Mouse (Mus musculus) liver, embryonic 11.5 days (tissue): Measurements from ENCODE around the gene Abr. TPM values are rescaled to one million over a fixed set of nuclear protein-coding genes. Genes with fewer than 3 reads are reported as not detected.

Experiments used
- ATAC-seq: fragments of 200-750 bp; cut with Nextera tagmentation; replicated peaks from 2 replicates; pipeline ENCODE4 v1.8.0; 2017; ENCODE audit warnings: moderate number of reproducible peaks, mild to moderate bottlenecking, moderate TSS enrichment, moderate library complexity; ENCODE audit not compliant: low FRiP score
- DNase-seq: peaks from one replicate; pipeline ENCODE4 v3.0.0-alpha.2; 2017; ENCODE audit warnings: low spot score
- H3K27ac ChIP-seq: fragments of 300-500 bp; sonication (generic); 2 replicates; pipeline ENCODE4 v1.5.1; 2014; ENCODE audit warnings: mild to moderate bottlenecking, low read depth, low read length, control low read depth
- H3K27me3 ChIP-seq: fragments of 300-500 bp; sonication (generic); replicated peaks from 2 replicates; pipeline ENCODE4 v1.6.1; 2014; ENCODE audit warnings: low read length, mixed read lengths; ENCODE audit not compliant: control insufficient read depth, insufficient read depth
- H3K36me3 ChIP-seq: fragments of 300-500 bp; sonication (generic); 2 replicates; pipeline ENCODE4 v1.6.1; 2014; ENCODE audit warnings: mild to moderate bottlenecking, low read length, moderate library complexity, mixed read lengths; ENCODE audit not compliant: control insufficient read depth, insufficient read depth
- H3K4me1 ChIP-seq: fragments of 300-500 bp; sonication (generic); replicated peaks from 2 replicates; pipeline ENCODE4 v1.6.1; 2014; ENCODE audit warnings: low read length, mixed read lengths; ENCODE audit not compliant: control insufficient read depth, insufficient read depth
- H3K4me2 ChIP-seq: fragments of 300-500 bp; sonication (generic); 2 replicates; pipeline ENCODE4 v1.6.1; 2014; ENCODE audit warnings: mild to moderate bottlenecking, control low read depth, moderate library complexity
- H3K4me3 ChIP-seq: fragments of 300-500 bp; sonication (generic); 2 replicates; pipeline ENCODE4 v1.5.1; 2014; ENCODE audit warnings: low read depth, low read length, control low read depth
- H3K9ac ChIP-seq: fragments of 300-500 bp; sonication (generic); 2 replicates; pipeline ENCODE4 v1.6.1; 2014; ENCODE audit warnings: low read depth, low read length, control low read depth
- H3K9me3 ChIP-seq: fragments of 300-500 bp; sonication (generic); 2 replicates; pipeline ENCODE4 v1.6.1; 2016; ENCODE audit warnings: low read length, inconsistent platforms, mixed read lengths; ENCODE audit not compliant: control insufficient read depth
- WGBS: fragments of 180-500 bp; shearing (Covaris S2); extraction: QIAGEN DNeasy Blood & Tissue Kit; methylation state at CpG from one replicate; pipeline ENCODE4 v1.1.7; 2014; 5-methylcytosine and 5-hydroxymethylcytosine counted together
- polyA plus RNA-seq: library from polyadenylated mRNA; unstranded; fragments of >200 nt; fragmentation: Nextera tagmentation; extraction: Ambion mirVana; gene quantifications from 2 replicates; pipeline ENCODE4 v1.2.1, GENCODE M21; 2014

Gene Abr
- polyA plus RNA-seq, 1 experiment from 2014 or later = 11.6 TPM

DNA sequence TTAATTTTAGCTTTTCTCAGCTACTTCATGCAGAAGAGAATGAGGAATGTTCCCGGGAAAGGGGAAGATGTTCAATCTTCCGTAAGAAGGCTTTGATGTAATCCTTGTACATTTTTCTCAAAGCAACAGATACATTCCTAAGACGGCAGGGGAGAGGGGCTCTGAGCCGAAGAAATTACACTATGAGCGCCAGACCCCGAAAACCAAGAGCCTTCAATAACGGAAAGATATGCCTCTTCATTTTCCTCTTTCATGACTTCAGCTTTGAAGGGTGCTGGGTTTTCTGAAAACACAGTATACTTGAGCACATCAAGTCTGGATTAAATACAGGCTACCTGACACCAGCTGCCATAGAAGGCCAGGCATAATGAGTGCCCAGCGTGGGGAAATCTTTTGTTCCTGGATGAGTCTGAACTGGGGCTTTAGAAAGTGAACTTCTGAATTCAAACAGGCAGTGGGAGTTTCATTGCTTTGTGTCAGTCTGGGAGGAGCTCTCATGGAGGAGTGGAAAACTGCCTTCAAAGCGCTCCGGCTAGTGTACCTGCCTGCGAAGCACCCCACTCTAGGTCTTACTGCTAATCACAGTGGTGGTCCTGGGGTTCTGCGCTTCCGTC lies 239.3 kb downstream of the Abr start:
- WGBS = 75% methylated on average over 13 of the region's 13 CpGs
- H3K36me3 ChIP-seq = no peaks in the 10 kb centered on the region
- no peak overlapping the region for H3K4me3 ChIP-seq
- peaks cover 7% of the 10 kb centered on the region; the same call in 1 of the 2 replicates for H3K4me1 ChIP-seq
- DNase-seq (no peak), ATAC-seq (no peak)
- H3K4me2 ChIP-seq = no peak overlapping the region
- H3K27me3 ChIP-seq = no peaks in the 10 kb centered on the region
- H3K27ac ChIP-seq = no peak overlapping the region
- H3K9ac ChIP-seq = no peak overlapping the region
- no peaks in the 10 kb centered on the region for H3K9me3 ChIP-seq

DNA sequence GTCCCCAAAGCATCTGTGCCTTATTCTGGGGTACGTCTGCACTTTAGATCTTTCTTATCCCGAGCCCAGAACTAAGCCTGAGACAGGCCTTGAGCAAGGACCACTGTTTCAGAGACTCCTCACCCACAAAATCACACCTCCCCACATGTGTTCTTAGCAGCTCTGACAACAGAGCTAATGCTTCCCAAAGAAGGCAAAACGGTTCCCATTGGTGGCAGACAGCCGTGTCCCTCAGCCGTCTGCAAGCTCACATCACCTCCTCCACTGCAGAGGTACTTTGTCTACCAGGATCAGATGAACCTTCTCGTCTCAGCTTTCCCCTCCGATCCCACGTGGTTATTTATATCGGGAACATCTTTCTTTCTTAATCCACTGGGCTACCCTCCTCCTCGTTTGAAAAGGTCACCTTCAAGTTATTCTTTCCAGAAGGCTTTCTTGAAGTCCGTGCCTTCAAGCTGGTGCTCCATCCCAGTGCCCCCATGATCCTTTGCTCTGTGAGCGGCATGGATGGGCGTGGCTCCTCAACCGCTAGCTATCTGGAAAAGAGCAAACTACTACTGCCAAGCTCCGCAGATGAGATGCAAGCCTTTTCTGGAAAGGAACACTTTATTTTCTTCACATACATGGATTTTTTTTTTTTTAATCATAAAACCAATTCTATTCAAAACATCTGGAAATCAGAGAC lies 240.8 kb downstream of the Abr start:
- Histone ChIP-seq H3K9ac (no peak overlapping the region), H3K4me1 (peaks cover 7% of the 10 kb centered on the region; the same call in 1 of the 2 replicates), H3K9me3 (no peaks in the 10 kb centered on the region), H3K27me3 (no peaks in the 10 kb centered on the region), H3K4me3 (no peak overlapping the region), H3K4me2 (no peak overlapping the region), H3K36me3 (no peaks in the 10 kb centered on the region), H3K27ac (no peak overlapping the region)
- ATAC-seq (no peak), DNase-seq (no peak)
- WGBS = 81% methylated on average over 15 of the region's 15 CpGs

DNA sequence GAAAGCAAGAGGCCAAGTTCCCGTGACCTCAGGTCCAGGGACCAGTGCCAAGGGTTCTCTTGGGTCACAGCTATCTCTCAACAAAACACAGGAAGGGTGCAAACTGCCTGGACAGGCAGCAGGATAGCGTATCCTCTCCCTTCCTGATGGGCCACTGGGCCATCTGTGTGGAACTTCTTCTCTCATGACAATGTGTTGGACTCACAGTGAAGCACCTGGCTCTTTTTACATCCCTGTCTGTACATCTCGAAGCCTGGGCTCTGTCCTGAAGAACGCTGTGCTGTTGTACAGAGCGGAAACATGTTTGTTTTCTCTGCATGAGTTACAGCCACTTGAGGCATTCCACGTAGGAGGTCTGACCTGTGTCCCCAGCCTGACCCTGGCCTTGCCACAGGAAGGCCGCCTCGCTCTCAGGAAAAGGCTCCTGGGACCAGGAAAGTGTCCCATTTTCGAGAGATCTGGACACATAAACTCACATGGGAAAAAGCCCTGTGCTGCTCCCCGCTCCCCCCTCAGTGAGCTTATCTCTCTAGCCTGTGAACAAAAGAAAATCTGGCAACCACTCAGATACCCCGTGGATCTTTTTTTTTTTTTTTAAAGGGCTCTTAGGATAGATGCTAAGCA lies 242.1 kb downstream of the Abr start:
- H3K27ac ChIP-seq = no peak overlapping the region; the same call in 1 of the 2 replicates
- H3K4me3 ChIP-seq = no peak overlapping the region
- H3K4me2 ChIP-seq = no peak overlapping the region
- peaks cover 7% of the 10 kb centered on the region; the same call in 1 of the 2 replicates for H3K4me1 ChIP-seq
- ATAC-seq = no peak
- H3K9ac ChIP-seq = no peak overlapping the region
- no peak for DNase-seq
- WGBS = 48% methylated on average over 11 of the region's 11 CpGs
- no peaks in the 10 kb centered on the region for H3K36me3 ChIP-seq
- H3K9me3 ChIP-seq = no peaks in the 10 kb centered on the region
- H3K27me3 ChIP-seq = no peaks in the 10 kb centered on the region

DNA sequence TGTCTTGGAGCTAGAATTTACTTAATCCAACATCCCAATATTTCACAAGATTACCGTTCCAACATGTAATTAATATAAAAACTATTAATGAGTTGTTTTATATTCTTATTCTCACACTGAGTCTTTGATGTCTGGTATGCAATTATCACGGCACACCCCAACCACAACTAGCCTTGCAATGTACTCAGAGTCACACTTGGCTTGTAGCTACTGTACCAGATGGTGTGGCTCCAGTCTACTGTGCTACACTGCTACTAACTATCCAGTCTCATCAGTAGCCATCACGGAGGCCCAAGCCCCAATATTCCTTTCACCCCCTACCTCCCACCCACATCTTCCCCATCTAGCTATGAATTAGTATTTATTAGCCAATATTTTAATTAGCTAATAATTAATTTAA lies 245.7 kb downstream of the Abr start:
- H3K4me3 ChIP-seq = no peak overlapping the region
- no peaks in the 10 kb centered on the region for H3K27me3 ChIP-seq
- H3K4me2 ChIP-seq = no peak overlapping the region
- H3K9me3 ChIP-seq = no peaks in the 10 kb centered on the region
- peaks cover 7% of the 10 kb centered on the region; the same call in 1 of the 2 replicates for H3K4me1 ChIP-seq
- DNase-seq (no peak), ATAC-seq (no peak)
- no peak overlapping the region for H3K27ac ChIP-seq
- H3K36me3 ChIP-seq = no peaks in the 10 kb centered on the region
- WGBS = 85% methylated on average over 3 of the region's 3 CpGs
- no peak overlapping the region for H3K9ac ChIP-seq

DNA sequence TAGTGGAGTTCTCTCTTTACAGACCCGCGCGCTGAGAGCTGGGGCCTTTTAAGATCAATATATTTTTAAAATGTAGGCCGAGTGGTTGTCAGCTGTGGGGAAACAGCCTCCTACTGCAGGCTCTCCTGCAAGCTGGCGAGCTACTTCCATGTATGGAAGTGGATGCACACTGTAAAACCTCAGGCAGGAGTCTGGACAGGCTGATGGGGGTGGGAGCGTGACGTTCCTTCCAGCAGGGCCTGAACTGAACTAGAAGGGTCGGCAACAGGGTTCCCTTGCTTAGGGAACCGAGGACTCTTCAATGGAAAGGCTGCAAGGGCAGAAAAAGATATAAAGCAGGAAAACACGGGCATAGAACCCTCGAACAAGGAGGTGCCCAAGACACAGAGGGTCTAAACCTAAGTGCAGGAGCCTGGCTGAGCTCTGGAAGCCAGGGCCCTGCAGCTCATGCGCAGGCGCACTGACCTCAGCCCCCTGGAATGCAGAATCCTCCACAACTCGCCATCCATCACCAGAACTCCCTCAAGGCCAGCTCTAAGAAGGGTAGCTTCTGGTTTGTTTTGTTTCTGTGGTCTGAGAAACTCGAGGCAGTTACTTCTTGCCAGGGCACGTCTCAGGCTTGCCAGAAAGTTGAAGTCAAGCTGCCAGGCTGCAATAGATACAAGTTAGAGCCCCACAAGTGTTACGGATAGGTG lies 247.5 kb downstream of the Abr start:
- Histone ChIP-seq H3K9me3 (no peaks in the 10 kb centered on the region), H3K4me2 (no peak overlapping the region), H3K27ac (peak overlapping the region; percentile 40; the same call in 1 of the 2 replicates), H3K36me3 (no peaks in the 10 kb centered on the region), H3K4me1 (peaks cover 2% of the 10 kb centered on the region; the same call in 1 of the 2 replicates), H3K9ac (no peak overlapping the region), H3K4me3 (no peak overlapping the region), H3K27me3 (no peaks in the 10 kb centered on the region)
- WGBS = 57% methylated on average over 17 of the region's 17 CpGs
- DNase-seq = peak; percentile 46
- no peak for ATAC-seq

DNA sequence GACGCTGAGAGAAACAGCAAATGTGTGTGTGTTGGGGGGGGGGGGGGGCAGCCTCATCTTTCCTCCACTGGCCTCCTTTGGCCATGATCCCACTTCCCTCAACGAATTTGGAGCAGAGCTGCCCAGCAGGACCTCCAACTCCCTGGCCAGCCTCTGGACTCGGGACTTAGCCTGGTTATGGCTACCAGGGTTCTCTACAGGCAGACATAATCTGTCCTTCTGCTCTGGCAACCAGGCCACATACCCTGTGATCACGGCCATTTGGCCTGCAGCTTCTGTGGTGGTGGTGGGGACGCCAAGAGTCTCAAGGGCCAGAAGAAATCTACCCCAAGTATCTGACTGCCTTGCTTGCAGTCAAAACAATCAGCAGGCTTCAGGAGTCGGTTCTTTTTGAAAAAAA lies 249.6 kb downstream of the Abr start:
- Histone ChIP-seq H3K9ac (no peak overlapping the region), H3K4me1 (peaks cover 2% of the 10 kb centered on the region; the same call in 1 of the 2 replicates), H3K27me3 (no peaks in the 10 kb centered on the region), H3K9me3 (no peaks in the 10 kb centered on the region), H3K4me3 (no peak overlapping the region), H3K4me2 (no peak overlapping the region), H3K27ac (no peak overlapping the region), H3K36me3 (no peaks in the 10 kb centered on the region)
- DNase-seq (no peak), ATAC-seq (no peak)
- WGBS = 51% methylated on average over 6 of the region's 6 CpGs

DNA sequence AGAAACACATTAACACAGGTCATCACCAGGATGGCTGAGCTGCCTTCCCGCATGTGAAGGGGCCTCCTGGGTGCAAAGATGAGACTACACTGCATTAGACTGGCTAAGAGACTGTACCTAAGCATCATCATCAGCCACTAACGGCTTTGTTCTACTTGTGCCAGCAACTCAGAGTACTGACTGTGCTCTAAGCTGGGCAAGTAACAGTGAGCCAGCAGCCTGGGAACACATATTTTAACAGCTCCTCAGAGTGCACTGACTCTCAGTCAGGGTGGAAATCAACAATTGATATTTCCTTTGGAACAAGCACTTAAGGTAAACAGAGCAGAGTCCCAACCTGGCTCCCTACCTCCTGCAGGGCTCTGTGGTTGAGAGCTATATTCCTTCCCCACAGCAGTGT lies 250.0 kb downstream of the Abr start:
- H3K27ac ChIP-seq = no peak overlapping the region

DNA sequence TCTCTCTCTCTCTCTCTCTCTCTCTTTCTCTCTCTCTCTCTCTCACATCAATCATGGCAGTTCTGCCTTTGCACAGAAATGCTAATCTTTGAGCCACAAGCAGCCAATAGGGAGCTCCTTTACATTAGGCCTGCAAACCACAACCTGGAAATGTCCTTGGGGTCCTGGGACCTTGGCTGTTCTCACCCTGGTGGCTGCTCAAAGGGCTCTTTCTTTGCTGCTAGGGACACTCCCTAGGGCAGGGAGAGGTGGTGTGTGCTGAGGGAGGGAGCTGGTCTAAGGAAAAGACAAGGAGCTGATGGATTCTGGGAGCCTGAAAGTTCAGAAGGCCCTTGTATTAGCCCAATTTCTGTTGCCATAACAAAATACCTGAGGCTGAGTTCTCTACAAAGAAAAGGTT lies 251.6 kb downstream of the Abr start:
- H3K9ac ChIP-seq = no peak overlapping the region
- no peaks in the 10 kb centered on the region for H3K36me3 ChIP-seq
- H3K27ac ChIP-seq = no peak overlapping the region
- H3K27me3 ChIP-seq = no peaks in the 10 kb centered on the region
- DNase-seq = no peak
- H3K9me3 ChIP-seq = no peaks in the 10 kb centered on the region
- no peak overlapping the region for H3K4me2 ChIP-seq
- H3K4me3 ChIP-seq = no peak overlapping the region
- H3K4me1 ChIP-seq = peaks cover 2% of the 10 kb centered on the region; the same call in 1 of the 2 replicates
- ATAC-seq = no peak

More for the DNA sequence above, 250.0 kb downstream of the Abr start:
- DNase-seq (no peak), ATAC-seq (no peak)
- Histone ChIP-seq H3K36me3 (no peaks in the 10 kb centered on the region), H3K4me2 (no peak overlapping the region), H3K4me1 (peaks cover 2% of the 10 kb centered on the region; the same call in 1 of the 2 replicates), H3K4me3 (no peak overlapping the region), H3K27me3 (no peaks in the 10 kb centered on the region), H3K9me3 (no peaks in the 10 kb centered on the region), H3K9ac (no peak overlapping the region)
- 63% methylated on average over 2 of the region's 2 CpGs for WGBS
